Mouse (Mus musculus) bone marrow, adult 2 months (tissue): Measurements from ENCODE around the gene Cadm4.

Source experiments
- CTCF ChIP-seq: fragments of 200-500 bp; IDR thresholded peaks from 2 replicates; pipeline ENCODE4 v1.5.1; 2011; ENCODE audit warnings: low read length, control low read depth; ENCODE audit not compliant: control insufficient read depth, insufficient read depth
- POLR2A ChIP-seq: fragments of 200-500 bp; IDR thresholded peaks from 2 replicates; pipeline ENCODE4 v1.6.1; 2011; ENCODE audit warnings: low read depth, mild to moderate bottlenecking, control low read depth, low read length, borderline replicate concordance; ENCODE audit not compliant: control insufficient read depth

DNA sequence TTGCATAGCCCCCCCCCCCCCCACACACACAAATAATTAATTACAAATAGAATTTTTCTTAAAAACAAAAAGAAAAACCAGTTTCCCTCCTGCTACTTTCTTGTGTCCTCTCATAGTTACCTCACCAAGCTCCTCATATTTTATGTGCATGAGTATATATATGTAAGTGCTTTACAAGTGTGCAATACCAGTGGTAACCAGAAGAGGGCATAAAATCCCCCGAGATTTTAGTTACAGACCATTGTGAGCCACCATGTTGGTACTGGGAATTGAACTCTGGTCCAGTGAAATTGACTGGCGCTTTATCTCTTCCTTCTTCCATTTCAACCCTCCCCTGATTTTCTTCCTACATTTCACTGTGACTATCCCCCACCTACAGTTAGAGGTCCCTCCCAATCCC lies 62.7 kb downstream of the Cadm4 start:
- no peak for TF ChIP-seq CTCF
- no peak for TF ChIP-seq POLR2A
